Mouse (Mus musculus) brown adipose tissue, adult 24 weeks (tissue): ENCODE data around the gene Ctnnd2. TPM values are rescaled to one million over a fixed set of nuclear protein-coding genes. Genes with fewer than 3 reads are reported as not detected.

Source experiments
- H3K27ac ChIP-seq: fragments of 200-500 bp; replicated peaks from 2 replicates; pipeline ENCODE4 v1.5.1; 2012; ENCODE audit warnings: low read depth, mild to moderate bottlenecking, low read length
- H3K4me1 ChIP-seq: fragments of 200-500 bp; 2 replicates; pipeline ENCODE4 v1.6.1; 2012; ENCODE audit warnings: low read length, mixed read lengths; ENCODE audit not compliant: control insufficient read depth, insufficient read depth, insufficient read length
- H3K4me3 ChIP-seq: fragments of 200-500 bp; 2 replicates; pipeline ENCODE4 v1.5.1; 2012; ENCODE audit warnings: low read depth, mild to moderate bottlenecking, low read length, moderate library complexity; ENCODE audit not compliant: insufficient read depth
- polyA plus RNA-seq: library from polyadenylated mRNA; stranded (reverse); fragments of >200 nt; gene quantifications from 2 replicates; pipeline ENCODE4 v1.2.4, GENCODE M21; 2012; ENCODE audit not compliant: missing spikeins, insufficient read depth, insufficient read length

Ctnnd2 gene
- polyA plus RNA-seq, 1 experiment: not detected

DNA sequence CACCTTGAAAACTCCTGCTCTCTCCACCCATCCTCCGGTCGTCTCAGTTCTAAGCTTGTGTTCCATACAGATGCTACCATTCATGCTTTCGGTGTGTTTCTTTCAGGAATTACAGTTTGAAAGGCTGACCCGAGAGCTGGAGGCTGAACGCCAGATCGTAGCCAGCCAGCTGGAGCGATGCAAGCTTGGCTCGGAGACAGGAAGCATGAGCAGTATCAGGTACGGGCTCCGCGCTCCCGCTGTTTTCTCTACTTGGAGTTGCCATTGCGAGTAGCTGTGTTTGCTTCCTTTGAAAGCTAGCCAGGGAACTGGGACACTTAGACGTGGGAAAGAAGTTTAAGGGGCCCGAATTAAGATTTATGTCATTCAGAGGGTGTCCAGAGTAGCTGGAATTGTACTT is 308.3 kb downstream of the Ctnnd2 start:
- Histone ChIP-seq H3K27ac (no peak overlapping the region), H3K4me3 (no peak overlapping the region), H3K4me1 (no peaks in the 10 kb centered on the region; the same call in 1 of the 2 replicates)

DNA sequence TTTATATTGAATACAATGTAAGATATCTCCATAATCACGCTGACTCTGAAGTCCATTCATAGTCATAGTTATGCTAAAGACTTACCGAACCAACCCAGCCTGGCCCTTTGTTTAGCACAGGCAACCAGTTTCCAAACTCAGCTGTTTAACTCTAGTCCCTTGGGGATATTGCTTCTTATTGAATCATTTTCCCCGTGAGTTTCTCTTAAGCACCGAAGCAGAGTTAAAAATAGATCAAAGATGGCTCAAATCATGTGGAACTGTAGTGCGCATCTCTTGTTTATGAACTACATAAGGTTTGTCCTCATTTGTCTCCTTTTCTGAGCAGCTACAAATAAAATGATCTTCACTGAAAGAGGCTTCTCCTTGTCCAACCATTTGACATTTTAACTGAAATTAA is 334.1 kb downstream of the Ctnnd2 start:
- Histone ChIP-seq H3K4me3 (no peak overlapping the region), H3K4me1 (peaks cover 2% of the 10 kb centered on the region; the same call in 1 of the 2 replicates), H3K27ac (no peak overlapping the region)

DNA sequence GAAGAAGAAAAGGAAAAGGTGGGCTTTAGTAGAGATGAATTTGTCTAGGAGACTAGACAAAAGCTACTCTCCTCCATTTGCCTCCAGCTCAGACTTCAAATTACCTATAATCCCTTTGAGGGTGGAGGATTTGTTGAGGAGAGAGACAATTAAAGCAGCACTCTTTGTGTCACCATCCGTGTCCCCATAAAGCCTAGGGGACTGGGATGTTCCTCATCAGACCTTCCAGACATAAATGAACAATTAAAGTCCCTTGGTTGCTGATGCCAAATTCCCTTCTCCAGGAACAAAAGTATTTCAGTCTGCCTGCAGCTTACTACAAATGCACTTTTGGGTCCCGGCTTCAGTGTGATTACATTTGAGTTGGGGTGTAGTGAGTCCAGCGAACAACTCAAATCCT is 340.1 kb downstream of the Ctnnd2 start:
- Histone ChIP-seq H3K4me1 (peaks cover 2% of the 10 kb centered on the region; the same call in 1 of the 2 replicates), H3K4me3 (no peak overlapping the region), H3K27ac (no peak overlapping the region)

DNA sequence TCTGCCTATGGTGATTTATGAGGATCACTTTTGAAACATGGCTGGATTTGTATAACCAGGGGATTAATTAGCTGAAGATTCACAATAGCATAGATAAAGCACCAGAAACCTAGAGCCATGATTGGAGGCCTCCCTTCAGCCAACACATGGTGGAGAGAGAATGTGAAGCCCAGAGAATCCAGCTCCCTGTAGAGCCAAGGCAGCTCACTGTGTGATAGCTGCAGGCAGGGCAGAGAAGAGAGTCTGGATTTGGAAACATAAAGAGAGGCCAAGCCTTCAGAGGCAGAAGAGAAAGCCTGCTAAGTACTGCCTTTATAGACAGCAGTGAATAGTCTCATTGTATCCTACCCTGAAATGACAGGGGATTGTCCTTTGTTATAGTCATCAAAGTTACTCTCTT is 340.7 kb downstream of the Ctnnd2 start:
- H3K27ac ChIP-seq: no peak overlapping the region
- H3K4me3 ChIP-seq: no peak overlapping the region
- H3K4me1 ChIP-seq: peaks cover 2% of the 10 kb centered on the region; the same call in 1 of the 2 replicates

DNA sequence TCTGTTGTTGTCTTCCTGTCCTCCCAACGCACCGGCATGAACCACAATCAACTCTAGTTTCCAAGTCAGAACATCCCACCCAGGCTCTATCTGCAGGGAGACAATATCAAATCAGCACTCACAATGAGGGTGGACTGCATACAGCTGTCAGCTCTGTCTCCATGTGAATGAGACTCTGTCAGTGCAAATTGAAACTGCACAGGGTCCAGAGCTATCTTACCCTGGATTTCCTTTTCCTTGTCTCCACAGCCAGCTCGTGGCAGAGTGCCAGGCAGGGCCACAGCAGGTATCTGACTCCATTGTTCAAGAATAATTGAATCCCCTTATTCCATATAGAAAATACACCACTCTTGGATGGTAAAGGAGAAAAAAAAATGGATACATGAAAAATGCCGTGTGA is 343.0 kb downstream of the Ctnnd2 start:
- no peak overlapping the region for H3K4me3 ChIP-seq

DNA sequence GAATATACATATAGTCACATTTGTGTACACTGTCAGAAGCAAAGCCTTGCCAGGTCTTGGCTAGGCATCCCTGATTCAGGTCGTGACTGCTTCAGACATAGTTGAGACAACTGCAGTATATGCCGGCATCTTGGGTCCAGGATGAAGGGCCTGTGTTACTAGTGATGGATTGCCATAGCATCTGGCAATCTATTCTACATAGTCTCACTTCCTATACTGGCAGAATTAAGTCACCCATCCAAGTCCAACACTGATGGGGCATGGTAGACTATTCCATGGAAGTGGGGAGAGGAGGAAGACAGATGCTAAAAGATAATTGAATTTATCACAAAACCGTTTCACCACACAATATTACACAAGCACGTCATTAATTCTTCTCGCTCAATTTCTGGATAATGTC is 369.1 kb downstream of the Ctnnd2 start:
- Histone ChIP-seq H3K4me1 (no peaks in the 10 kb centered on the region), H3K27ac (no peak overlapping the region), H3K4me3 (no peak overlapping the region)

More for the DNA sequence above, 343.0 kb downstream of the Ctnnd2 start:
- Histone ChIP-seq H3K4me1 (peaks cover 2% of the 10 kb centered on the region; the same call in 1 of the 2 replicates), H3K27ac (no peak overlapping the region)

DNA sequence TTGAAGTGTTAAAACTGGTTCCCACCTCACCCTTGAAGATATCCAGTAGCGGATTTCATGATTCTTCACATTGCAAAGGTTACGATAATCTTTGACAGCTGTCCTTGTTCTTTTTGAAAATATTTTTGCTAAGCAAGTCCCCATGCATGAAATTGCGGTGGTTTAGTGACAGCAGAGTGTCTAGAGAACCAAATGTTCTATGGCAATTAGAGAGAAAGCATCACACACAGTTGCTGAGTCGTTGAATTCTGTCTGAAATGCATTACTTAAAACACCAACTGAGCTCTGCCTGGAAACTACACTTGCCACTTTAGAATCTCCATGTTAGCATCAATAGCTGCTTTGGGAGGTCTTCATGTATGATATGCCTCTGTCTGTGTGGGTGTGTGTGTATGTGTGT is 375.9 kb downstream of the Ctnnd2 start:
- Histone ChIP-seq H3K27ac (no peak overlapping the region), H3K4me1 (no peaks in the 10 kb centered on the region), H3K4me3 (no peak overlapping the region)

DNA sequence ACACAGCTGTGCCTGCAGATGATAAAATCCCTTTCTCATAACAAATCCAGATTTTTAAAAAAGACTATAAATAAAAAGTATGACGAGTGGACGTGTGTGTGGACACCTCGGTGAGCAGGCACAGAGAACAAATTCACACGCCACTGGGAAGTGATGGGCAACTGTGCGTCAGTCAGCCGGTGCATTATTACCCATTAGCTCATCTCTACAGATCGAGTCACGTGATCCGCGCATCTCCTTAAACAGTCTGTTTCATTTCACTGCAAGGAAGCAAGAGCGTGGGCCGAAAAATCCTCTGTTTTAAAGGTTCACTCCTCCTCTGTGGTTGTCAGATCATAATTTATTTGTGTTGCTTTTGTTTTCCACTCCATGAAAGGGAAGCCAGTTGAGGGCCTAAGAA is 378.6 kb downstream of the Ctnnd2 start:
- Histone ChIP-seq H3K4me3 (no peak overlapping the region), H3K27ac (no peak overlapping the region), H3K4me1 (no peaks in the 10 kb centered on the region)

DNA sequence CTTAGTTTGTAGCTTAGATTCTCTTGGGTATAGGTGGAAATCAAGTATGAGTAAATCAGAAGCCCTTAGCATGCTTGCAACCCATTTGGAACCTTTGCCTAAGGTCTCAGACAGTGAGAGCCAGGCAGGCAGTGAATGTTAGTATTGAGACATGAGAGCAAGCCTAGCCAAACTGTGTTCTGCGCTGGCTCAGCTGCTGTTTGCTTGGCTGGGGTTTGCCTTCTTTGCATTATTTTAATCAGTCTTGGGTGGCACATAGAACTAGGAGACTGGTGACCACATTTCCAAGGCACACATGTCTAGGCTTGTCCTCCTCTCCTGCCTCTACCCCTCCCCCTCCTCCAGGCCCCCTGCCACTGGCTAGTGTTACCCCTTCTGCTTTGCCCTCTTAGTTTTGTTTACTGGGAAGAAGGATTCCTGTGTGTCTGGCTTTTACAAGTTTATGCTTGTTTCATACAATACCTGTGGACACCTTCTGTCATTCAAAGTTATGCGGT is 381.6 kb downstream of the Ctnnd2 start:
- no peaks in the 10 kb centered on the region for H3K4me1 ChIP-seq
- H3K4me3 ChIP-seq: no peak overlapping the region
- H3K27ac ChIP-seq: no peak overlapping the region

DNA sequence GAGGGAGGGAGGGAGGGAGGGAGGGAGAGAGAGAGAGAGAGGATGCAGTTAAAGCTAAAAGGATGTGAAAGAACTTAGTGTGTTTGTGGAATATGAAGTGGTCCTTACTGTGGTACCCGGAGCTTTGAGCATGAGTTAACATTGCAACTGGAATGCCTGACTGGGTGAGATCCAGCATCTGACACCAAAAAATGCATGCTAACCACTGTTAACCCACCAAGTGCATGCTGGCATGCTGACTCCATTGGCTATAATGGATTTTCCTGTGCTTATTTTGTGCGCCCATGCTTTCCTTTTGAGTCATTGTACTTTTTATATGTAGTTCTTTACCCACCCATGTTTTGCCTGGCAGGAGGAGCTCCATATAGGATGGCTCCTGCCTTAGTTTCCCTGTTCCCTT is 383.4 kb downstream of the Ctnnd2 start:
- H3K27ac ChIP-seq: no peak overlapping the region

DNA sequence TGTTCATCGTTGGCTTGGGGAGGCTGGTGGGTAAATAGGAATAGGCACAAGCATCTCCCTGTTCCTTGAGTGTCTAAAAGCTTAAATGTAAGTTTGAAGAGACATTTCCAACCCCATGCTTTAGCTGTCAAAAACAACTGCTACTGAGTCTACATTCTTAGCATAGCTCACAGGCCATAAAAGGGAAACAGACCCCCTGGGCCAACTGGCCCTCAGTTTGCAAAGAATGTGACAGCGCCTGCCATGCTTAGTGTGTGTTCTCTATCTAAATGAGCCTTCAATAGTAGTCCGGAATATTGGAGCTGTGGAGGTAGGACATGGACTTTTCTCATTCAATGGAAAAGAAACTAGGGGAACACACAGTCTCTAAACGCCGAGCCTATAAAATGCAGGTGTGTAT is 390.0 kb downstream of the Ctnnd2 start:
- no peak overlapping the region for H3K27ac ChIP-seq

More for the DNA sequence above, 383.4 kb downstream of the Ctnnd2 start:
- Histone ChIP-seq H3K4me1 (no peaks in the 10 kb centered on the region), H3K4me3 (no peak overlapping the region)

DNA sequence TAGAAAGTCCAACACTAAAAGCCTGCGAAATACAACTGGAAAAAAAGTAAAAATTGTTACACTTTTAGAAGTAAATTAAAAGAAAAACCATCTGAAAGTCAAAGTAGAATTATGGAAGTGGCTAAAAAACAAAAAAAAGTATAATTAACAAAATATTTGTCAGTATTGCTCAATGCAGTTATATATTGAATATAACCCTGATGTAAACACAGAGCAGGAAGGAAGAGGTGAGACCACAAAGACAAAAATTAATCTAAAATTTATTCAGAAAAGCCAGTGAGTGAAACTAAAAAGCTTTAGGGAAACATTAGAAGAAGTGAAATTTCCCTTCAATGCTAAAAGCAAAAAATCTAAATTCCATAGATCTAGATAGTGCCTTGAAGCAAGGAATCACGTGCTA is 392.2 kb downstream of the Ctnnd2 start:
- H3K4me3 ChIP-seq: no peak overlapping the region
- H3K4me1 ChIP-seq: no peaks in the 10 kb centered on the region
- H3K27ac ChIP-seq: no peak overlapping the region

More for the DNA sequence above, 390.0 kb downstream of the Ctnnd2 start:
- no peaks in the 10 kb centered on the region for H3K4me1 ChIP-seq
- no peak overlapping the region for H3K4me3 ChIP-seq

DNA sequence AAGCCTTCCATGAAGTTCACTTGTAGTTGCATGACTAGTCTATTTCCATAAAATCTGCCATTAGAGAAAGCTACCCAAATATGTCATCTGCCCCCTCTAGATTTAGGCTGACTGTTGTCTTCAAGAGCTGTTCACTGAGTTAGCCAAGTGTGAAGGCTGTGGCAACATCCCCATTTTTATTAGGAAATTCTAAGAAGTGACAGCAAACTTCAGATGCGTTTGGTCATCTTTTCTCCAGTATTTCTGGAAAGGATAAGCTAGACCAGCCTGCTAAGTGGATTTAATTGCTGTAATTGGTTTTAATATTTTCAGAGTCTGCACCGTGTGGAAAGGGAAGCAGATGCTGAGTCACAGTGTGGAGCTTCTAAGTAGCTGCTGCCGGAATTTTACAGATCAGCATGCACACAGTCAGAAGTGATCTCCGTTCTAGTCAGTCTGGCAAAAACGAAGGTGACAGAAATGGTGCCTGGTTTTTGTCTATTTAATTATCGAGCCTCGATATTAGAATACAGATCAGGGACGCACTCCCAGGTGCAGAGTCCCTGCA is 397.9 kb downstream of the Ctnnd2 start:
- Histone ChIP-seq H3K4me3 (no peak overlapping the region), H3K4me1 (no peaks in the 10 kb centered on the region), H3K27ac (no peak overlapping the region)

DNA sequence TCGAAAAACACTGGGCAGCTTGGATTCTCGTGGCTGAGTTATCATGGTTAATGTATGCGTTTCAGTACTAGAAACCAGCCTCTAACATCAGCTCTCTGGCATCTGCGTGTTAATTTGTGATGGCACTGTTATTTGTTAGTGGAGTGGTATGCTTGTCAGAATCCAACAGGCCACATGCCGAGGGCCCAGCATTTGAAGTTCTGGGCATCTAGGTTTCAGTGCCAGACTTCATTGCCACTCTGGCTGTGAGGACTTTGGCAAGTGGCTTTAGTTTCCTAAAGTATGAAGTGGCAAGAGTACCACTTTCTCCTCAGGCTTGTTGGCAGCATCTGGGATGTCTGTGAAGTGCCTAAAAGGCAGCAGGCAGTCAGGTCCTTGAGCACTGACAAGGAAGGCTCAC is 415.1 kb downstream of the Ctnnd2 start:
- no peak overlapping the region for H3K4me3 ChIP-seq
- no peak overlapping the region for H3K27ac ChIP-seq
- no peaks in the 10 kb centered on the region for H3K4me1 ChIP-seq

DNA sequence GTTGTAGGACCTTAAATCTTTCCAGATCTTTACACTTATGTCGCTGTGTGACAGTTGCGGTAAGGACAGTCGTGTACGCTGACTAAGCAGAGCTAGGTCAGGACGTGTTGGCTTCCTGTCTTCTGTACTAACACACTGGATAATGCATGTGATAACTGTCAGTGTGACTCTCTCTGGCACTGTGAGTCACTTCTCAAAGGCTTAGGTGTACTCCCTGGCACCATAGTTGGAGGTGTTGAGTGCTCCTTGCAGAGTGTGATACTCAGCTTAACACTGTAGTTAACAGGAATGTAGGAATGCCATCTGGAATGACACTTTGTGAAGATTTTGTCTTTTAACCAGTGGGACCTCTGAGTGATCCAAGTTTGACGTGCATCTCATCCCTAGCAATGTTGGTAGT is 418.5 kb downstream of the Ctnnd2 start:
- no peaks in the 10 kb centered on the region for H3K4me1 ChIP-seq
- H3K4me3 ChIP-seq: no peak overlapping the region
- no peak overlapping the region for H3K27ac ChIP-seq

DNA sequence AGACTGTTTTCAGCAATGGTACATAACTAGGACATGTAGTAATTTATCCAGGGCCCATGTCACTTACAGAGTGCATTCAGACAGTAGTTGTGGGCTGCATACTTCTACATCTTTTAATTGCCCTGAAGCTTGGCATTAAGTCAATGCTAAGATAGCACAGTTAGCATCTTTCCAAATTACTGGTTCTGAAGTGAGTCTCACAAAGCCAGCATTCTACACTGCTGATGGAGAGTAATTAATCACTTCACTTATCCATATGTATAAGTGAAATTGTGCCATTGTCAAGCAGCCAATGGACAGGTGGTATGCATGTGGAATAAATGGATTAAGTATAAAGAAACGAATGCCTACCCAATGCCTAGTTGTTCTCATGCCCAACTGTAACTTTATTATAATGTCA is 423.1 kb downstream of the Ctnnd2 start:
- Histone ChIP-seq H3K4me3 (no peak overlapping the region), H3K27ac (no peak overlapping the region), H3K4me1 (no peaks in the 10 kb centered on the region)
